Mouse (Mus musculus): Measurements from ENCODE around the gene Hfm1. TPM values are rescaled to one million over a fixed set of nuclear protein-coding genes. Genes with fewer than 3 reads are reported as not detected.

The Hfm1 gene
- polyA plus RNA-seq, 2 experiments, result 0.06 to 0.09 TPM

GRCm38 (mm10) chr5:106853284-106853683 lies 72.8 kb downstream of the Hfm1 start:
- Histone ChIP-seq H3K4me1 (replicated peaks; ENCODE audit: control insufficient read depth in 2 of 2, insufficient read depth in 2 of 2, low read length in 1 of 2) (no peaks in the 10 kb centered on the region), H3K9ac (replicated peaks) (no peak overlapping the region), H3K36me3 (replicated peaks; ENCODE audit: control insufficient read depth, insufficient read depth, low read depth) (no peaks in the 10 kb centered on the region), H3K27me3 (ENCODE audit: control insufficient read depth, insufficient read depth, low read length) (no peaks in the 10 kb centered on the region), H3K27ac (no peak overlapping the region), H3K4me2 (ENCODE audit: low read depth) (no peak overlapping the region), H3K4me3 (ENCODE audit: insufficient read depth in 1 of 2, low read depth in 2 of 2, low read length in 2 of 2) (no peak overlapping the region), H3K9me3 (ENCODE audit: control insufficient read depth, low read length) (no peaks in the 10 kb centered on the region)
- peak; percentile 9 to 29 (median 15) for DNase-seq (ENCODE audit: low read depth in 3 of 3, low spot score in 3 of 3)
- no peak for ATAC-seq (ENCODE audit: insufficient read depth)
- no peak; the same call in 1 of the 2 replicates for TF ChIP-seq EP300 (IDR thresholded peaks at IDR 0.05; ENCODE audit: low read depth)
- no peak for TF ChIP-seq CTCF (IDR thresholded peaks at IDR 0.05; ENCODE audit: low read depth)
- WGBS (ENCODE audit: insufficient replicate concordance), result 66% methylated on average over 3 of the region's 3 CpGs

DNA sequence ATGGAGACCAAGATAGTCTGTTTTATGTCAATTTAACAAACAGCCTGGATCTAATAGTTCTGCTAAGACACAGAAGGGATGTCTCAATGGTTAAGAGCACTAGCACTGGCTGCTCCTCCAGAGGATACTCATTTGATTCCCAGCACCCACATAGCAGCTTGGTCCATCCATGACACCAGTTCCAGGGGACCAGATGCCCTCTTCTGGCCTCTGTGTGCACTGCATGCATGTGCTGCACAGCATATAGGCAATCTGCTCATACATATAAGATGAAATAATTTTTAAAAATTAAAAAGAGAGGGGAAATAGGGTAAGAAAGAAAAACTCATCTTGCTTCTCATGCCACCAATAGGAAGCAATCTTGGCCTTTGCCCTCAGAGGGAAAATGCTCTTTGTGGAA lies 79.1 kb downstream of the Hfm1 start:
- Histone ChIP-seq H3K4me1 (replicated peaks; ENCODE audit: control insufficient read depth in 2 of 2, insufficient read depth in 2 of 2, low read length in 1 of 2) (no peaks in the 10 kb centered on the region), H3K27me3 (ENCODE audit: control insufficient read depth, insufficient read depth, low read length) (no peaks in the 10 kb centered on the region), H3K9ac (replicated peaks) (no peak overlapping the region), H3K36me3 (replicated peaks; ENCODE audit: control insufficient read depth, insufficient read depth, low read depth) (no peaks in the 10 kb centered on the region), H3K27ac (no peak overlapping the region), H3K9me3 (ENCODE audit: control insufficient read depth, low read length) (no peaks in the 10 kb centered on the region), H3K4me3 (ENCODE audit: insufficient read depth in 1 of 2, low read depth in 2 of 2, low read length in 2 of 2) (no peak overlapping the region), H3K4me2 (ENCODE audit: low read depth) (no peak overlapping the region)
- DNase-seq (ENCODE audit: low read depth in 3 of 3, low spot score in 3 of 3) (no peak), ATAC-seq (ENCODE audit: insufficient read depth) (no peak)
- TF ChIP-seq EP300 (IDR thresholded peaks at IDR 0.05; ENCODE audit: low read depth), result no peak
- TF ChIP-seq CTCF (IDR thresholded peaks at IDR 0.05; ENCODE audit: low read depth), result peak; percentile 62

DNA sequence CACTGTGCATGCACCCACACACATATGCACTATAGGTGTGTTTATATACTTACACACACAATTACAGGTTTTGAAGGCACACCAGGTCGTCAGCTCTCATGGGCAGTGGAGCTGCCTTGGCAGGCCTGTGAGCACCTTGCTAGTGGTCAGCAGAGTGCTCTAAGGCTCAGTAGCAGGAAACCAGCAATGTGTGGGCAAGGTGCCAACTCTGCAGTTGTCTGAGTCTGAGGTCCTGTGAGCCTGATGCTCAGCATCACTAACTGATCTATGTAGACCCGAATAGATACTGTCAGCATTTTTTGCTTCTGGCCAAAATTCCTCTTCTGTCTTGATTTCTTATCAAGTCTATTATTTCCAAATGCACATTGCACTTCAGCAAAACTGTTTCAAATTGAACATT lies 82.2 kb downstream of the Hfm1 start:
- H3K36me3 ChIP-seq (replicated peaks; ENCODE audit: control insufficient read depth, insufficient read depth, low read depth), result no peaks in the 10 kb centered on the region
- no peak for ATAC-seq (ENCODE audit: insufficient read depth)
- no peak overlapping the region for H3K9ac ChIP-seq (replicated peaks)
- WGBS (ENCODE audit: insufficient replicate concordance), result 45% methylated on average over 2 of the region's 2 CpGs
- TF ChIP-seq EP300 (IDR thresholded peaks at IDR 0.05; ENCODE audit: low read depth) (no peak), CTCF (IDR thresholded peaks at IDR 0.05; ENCODE audit: low read depth) (no peak)
- H3K27ac ChIP-seq, result no peak overlapping the region
- H3K27me3 ChIP-seq (ENCODE audit: control insufficient read depth, insufficient read depth, low read length), result no peaks in the 10 kb centered on the region
- DNase-seq (ENCODE audit: low read depth in 3 of 3, low spot score in 3 of 3), result no peak
- H3K4me1 ChIP-seq (replicated peaks; ENCODE audit: control insufficient read depth in 2 of 2, insufficient read depth in 2 of 2, low read length in 1 of 2), result no peaks in the 10 kb centered on the region
- H3K9me3 ChIP-seq (ENCODE audit: control insufficient read depth, low read length), result no peaks in the 10 kb centered on the region
- no peak overlapping the region for H3K4me2 ChIP-seq (ENCODE audit: low read depth)
- H3K4me3 ChIP-seq (ENCODE audit: insufficient read depth in 1 of 2, low read depth in 2 of 2, low read length in 2 of 2), result no peak overlapping the region

- 39% methylated on average over 7 of the region's 7 CpGs for WGBS (ENCODE audit: insufficient replicate concordance)
- ATAC-seq (ENCODE audit: insufficient read depth) (no peak), DNase-seq (ENCODE audit: low read depth in 3 of 3, low spot score in 3 of 3) (no peak)
- Histone ChIP-seq H3K27ac (no peak overlapping the region), H3K4me2 (ENCODE audit: low read depth) (no peak overlapping the region), H3K4me3 (ENCODE audit: insufficient read depth in 1 of 2, low read depth in 2 of 2, low read length in 2 of 2) (no peak overlapping the region), H3K4me1 (replicated peaks; ENCODE audit: control insufficient read depth in 2 of 2, insufficient read depth in 2 of 2, low read length in 1 of 2) (no peaks in the 10 kb centered on the region), H3K36me3 (replicated peaks; ENCODE audit: control insufficient read depth, insufficient read depth, low read depth) (no peaks in the 10 kb centered on the region), H3K9me3 (ENCODE audit: control insufficient read depth, low read length) (no peaks in the 10 kb centered on the region), H3K27me3 (ENCODE audit: control insufficient read depth, insufficient read depth, low read length) (no peaks in the 10 kb centered on the region), H3K9ac (replicated peaks) (no peak overlapping the region)
- no peak for TF ChIP-seq EP300 (IDR thresholded peaks at IDR 0.05; ENCODE audit: low read depth)
- no peak for TF ChIP-seq CTCF (IDR thresholded peaks at IDR 0.05; ENCODE audit: low read depth)
Measured at GRCm38 (mm10) chr5:106833025-106833424, 93.1 kb downstream of the Hfm1 start.

DNA sequence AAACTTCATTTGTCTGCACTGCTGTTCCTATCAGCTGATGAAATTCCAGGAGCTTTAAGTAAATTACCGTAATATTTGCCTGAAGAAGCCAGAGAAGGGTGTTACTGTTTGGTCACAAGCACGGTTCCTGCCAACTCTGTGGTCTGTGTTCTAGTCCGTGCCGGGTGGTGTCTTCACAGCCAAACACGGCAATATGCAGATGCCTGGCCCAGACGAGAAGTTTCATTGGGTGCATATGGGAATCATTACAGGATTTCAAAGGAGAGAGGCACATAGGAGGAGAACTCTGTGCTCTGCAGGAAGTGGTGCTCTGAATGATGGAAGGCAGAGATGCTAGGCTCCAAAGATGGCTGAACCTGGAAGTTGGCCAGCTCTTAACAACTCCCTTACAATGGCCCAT lies 94.7 kb downstream of the Hfm1 start:
- Histone ChIP-seq H3K4me1 (replicated peaks; ENCODE audit: control insufficient read depth in 2 of 2, insufficient read depth in 2 of 2, low read length in 1 of 2) (no peaks in the 10 kb centered on the region), H3K36me3 (replicated peaks; ENCODE audit: control insufficient read depth, insufficient read depth, low read depth) (no peaks in the 10 kb centered on the region), H3K9ac (replicated peaks) (no peak overlapping the region), H3K27ac (no peak overlapping the region), H3K27me3 (ENCODE audit: control insufficient read depth, insufficient read depth, low read length) (no peaks in the 10 kb centered on the region), H3K9me3 (ENCODE audit: control insufficient read depth, low read length) (no peaks in the 10 kb centered on the region), H3K4me3 (ENCODE audit: insufficient read depth in 1 of 2, low read depth in 2 of 2, low read length in 2 of 2) (no peak overlapping the region), H3K4me2 (ENCODE audit: low read depth) (no peak overlapping the region)
- ATAC-seq (ENCODE audit: insufficient read depth), result no peak
- WGBS (ENCODE audit: insufficient replicate concordance), result 72% methylated on average over 6 of the region's 6 CpGs
- no peak for DNase-seq (ENCODE audit: low read depth in 3 of 3, low spot score in 3 of 3)
- no peak for TF ChIP-seq CTCF (IDR thresholded peaks at IDR 0.05; ENCODE audit: low read depth)
- TF ChIP-seq EP300 (IDR thresholded peaks at IDR 0.05; ENCODE audit: low read depth), result no peak

Measured in liver, embryonic 14.5 days (tissue).